Mouse (Mus musculus) CH12.LX (cell line): ENCODE measurements around the gene Ercc5. TPM values are rescaled to one million over a fixed set of nuclear protein-coding genes. Genes with fewer than 3 reads are reported as not detected.

Source experiments
- DNase-seq: peaks from one replicate; pipeline ENCODE4 v3.0.0-alpha.2; 2013; ENCODE audit errors: extremely low read depth
- H3K27ac ChIP-seq: 2 replicates; pipeline ENCODE4 v1.5.1; 2012; ENCODE audit warnings: low read depth, mild to moderate bottlenecking, control low read depth, moderate library complexity; ENCODE audit not compliant: insufficient read depth
- H3K27me3 ChIP-seq: replicated peaks from 2 replicates; pipeline ENCODE3; 2012; ENCODE audit warnings: inconsistent platforms
- H3K36me3 ChIP-seq, 2 experiments: replicated peaks in 1 of 2; 2 replicates each; pipeline versions ENCODE3 to v1.6.1; 2012; ENCODE audit warnings: inconsistent platforms in 1 of 2, low read length in 1 of 2, mild to moderate bottlenecking in 1 of 2, mixed read lengths in 1 of 2, moderate library complexity in 1 of 2; ENCODE audit not compliant: control insufficient read depth in 1 of 2, insufficient read depth in 1 of 2
- H3K4me1 ChIP-seq, 2 experiments: 2 replicates each; pipeline ENCODE4 v1.6.1; 2012; ENCODE audit warnings: inconsistent platforms in 1 of 2, moderate library complexity in 1 of 2; ENCODE audit not compliant: insufficient read depth in 2 of 2, control insufficient read depth in 1 of 2
- H3K4me2 ChIP-seq: 2 replicates; pipeline ENCODE4 v1.6.1; 2012; ENCODE audit warnings: low read depth, mild to moderate bottlenecking, control low read depth; ENCODE audit not compliant: poor library complexity, insufficient read depth, severe bottlenecking
- H3K4me3 ChIP-seq, 3 experiments: fragments of 150-350 bp in 1 of 3; sonication (generic) in 1 of 3; replicated peaks in 1 of 3; 2 replicates each; pipeline versions ENCODE3 to v1.5.1; 2011 to 2012; ENCODE audit warnings: low read depth in 2 of 3, low read length in 2 of 3, mild to moderate bottlenecking in 2 of 3, moderate library complexity in 2 of 3, control low read depth in 1 of 3, improper control_type of control experiment in 1 of 3, inconsistent platforms in 1 of 3, mixed read lengths in 1 of 3; ENCODE audit not compliant: poor library complexity in 1 of 3
- H3K79me2 ChIP-seq: replicated peaks from 2 replicates; pipeline ENCODE4 v1.6.1; 2012; ENCODE audit warnings: mild to moderate bottlenecking, moderate library complexity; ENCODE audit not compliant: control insufficient read depth, poor library complexity, insufficient read depth, severe bottlenecking; ENCODE audit errors: extremely low read depth
- H3K9ac ChIP-seq: 2 replicates; pipeline ENCODE4 v1.6.1; 2012; ENCODE audit warnings: low read depth, mild to moderate bottlenecking, control low read depth, moderate library complexity; ENCODE audit not compliant: insufficient read depth
- H3K9me3 ChIP-seq: replicated peaks from 2 replicates; pipeline ENCODE3; 2012; ENCODE audit warnings: low read length, inconsistent platforms, mixed read lengths
- BHLHE40 ChIP-seq: IDR thresholded peaks from 2 replicates; pipeline ENCODE4 v1.6.1; 2011; ENCODE audit warnings: mild to moderate bottlenecking, low read depth, low read length, improper control_type of control experiment
- CHD1 ChIP-seq: IDR thresholded peaks from 2 replicates; pipeline ENCODE4 v1.6.1; 2012; ENCODE audit warnings: low read depth, low read length, improper control_type of control experiment, inconsistent platforms
- E2F4 ChIP-seq: IDR thresholded peaks from 2 replicates; pipeline ENCODE4 v1.6.1; 2011; ENCODE audit warnings: low read depth, low read length, improper control_type of control experiment; ENCODE audit not compliant: insufficient replicate concordance
- ETS1 ChIP-seq: conservative IDR thresholded peaks from 2 replicates; pipeline ENCODE4 v1.6.1; 2012; ENCODE audit warnings: low read depth, mild to moderate bottlenecking, inconsistent platforms, low read length, improper control_type of control experiment, moderate library complexity
- GABPA ChIP-seq: IDR thresholded peaks from 2 replicates; pipeline ENCODE4 v1.6.1; 2012; ENCODE audit warnings: low read depth, low read length, improper control_type of control experiment, inconsistent platforms; ENCODE audit not compliant: insufficient replicate concordance
- IRF4 ChIP-seq: IDR thresholded peaks from 2 replicates; pipeline ENCODE4 v1.6.1; 2014; ENCODE audit warnings: low read depth, mild to moderate bottlenecking, inconsistent platforms, low read length, improper control_type of control experiment
- JUND ChIP-seq: conservative IDR thresholded peaks from 2 replicates; pipeline ENCODE4 v1.6.1; 2011; ENCODE audit warnings: low read depth, low read length, improper control_type of control experiment
- MAX ChIP-seq: IDR thresholded peaks from 2 replicates; pipeline ENCODE4 v1.6.1; 2011; ENCODE audit warnings: low read length, improper control_type of control experiment
- MAZ ChIP-seq: IDR thresholded peaks from 2 replicates; pipeline ENCODE4 v1.6.1; 2012; ENCODE audit warnings: low read depth, mild to moderate bottlenecking, inconsistent platforms, low read length, improper control_type of control experiment, moderate library complexity
- MEF2A ChIP-seq: IDR thresholded peaks from 2 replicates; pipeline ENCODE4 v1.6.1; 2014; ENCODE audit warnings: low read depth, mild to moderate bottlenecking, inconsistent platforms, low read length, improper control_type of control experiment, borderline replicate concordance
- MXI1 ChIP-seq: IDR thresholded peaks from 2 replicates; pipeline ENCODE4 v1.6.1; 2011; ENCODE audit warnings: mild to moderate bottlenecking, low read depth, low read length, improper control_type of control experiment
- MYC ChIP-seq: IDR thresholded peaks from 2 replicates; pipeline ENCODE4 v1.6.1; 2011; ENCODE audit warnings: low read depth, mild to moderate bottlenecking, improper control_type of control experiment, low read length
- POLR2A ChIP-seq: IDR thresholded peaks from 2 replicates; pipeline ENCODE4 v1.6.1; 2011; ENCODE audit warnings: low read depth, mild to moderate bottlenecking, improper control_type of control experiment, low read length
- RCOR1 ChIP-seq: conservative IDR thresholded peaks from 2 replicates; pipeline ENCODE4 v1.6.1; 2012; ENCODE audit warnings: low read depth, mild to moderate bottlenecking, inconsistent platforms, low read length, improper control_type of control experiment
- SIN3A ChIP-seq: IDR thresholded peaks from 2 replicates; pipeline ENCODE4 v1.6.1; 2012; ENCODE audit warnings: low read length, improper control_type of control experiment, inconsistent platforms
- TBP ChIP-seq: conservative IDR thresholded peaks from 2 replicates; pipeline ENCODE4 v1.6.1; 2011; ENCODE audit warnings: low read depth, low read length, improper control_type of control experiment
- TCF12 ChIP-seq: IDR thresholded peaks from 2 replicates; pipeline ENCODE4 v1.6.1; 2014; ENCODE audit warnings: low read depth, mild to moderate bottlenecking, inconsistent platforms, low read length, improper control_type of control experiment
- USF1 ChIP-seq: IDR thresholded peaks from 2 replicates; pipeline ENCODE4 v1.6.1; 2014; ENCODE audit warnings: low read depth, mild to moderate bottlenecking, inconsistent platforms, low read length, improper control_type of control experiment
- ZC3H11A ChIP-seq: IDR thresholded peaks from 2 replicates; pipeline ENCODE4 v1.6.1; 2012; ENCODE audit warnings: low read depth, mild to moderate bottlenecking, inconsistent platforms, low read length, improper control_type of control experiment
- ZNF384 ChIP-seq: IDR thresholded peaks from 2 replicates; pipeline ENCODE4 v1.6.1; 2012; ENCODE audit warnings: low read depth, low read length, improper control_type of control experiment, inconsistent platforms
- dilution Hi-C: fragments of 300-500 bp; cut with MboI; formaldehyde crosslinking; loops from 2 replicates; pipeline ENCODE4 v1.14.3; 2020; ENCODE audit warnings: low sequenced_read_pairs; ENCODE audit not compliant: extremely low pct_unique_long_range_greater_than_20kb, extremely low pct_ligation_motif_present
- in situ Hi-C: fragments of 300-500 bp; cut with MboI; formaldehyde crosslinking; loops from 3 replicates; pipeline ENCODE4 v1.14.3; 2019; ENCODE audit warnings: low sequenced_read_pairs, low pct_ligation_motif_present, low pct_unique_long_range_greater_than_20kb, mixed read lengths
- polyA plus RNA-seq: library from polyadenylated mRNA; unstranded; fragments of >175 nt; gene quantifications from 2 replicates; pipeline ENCODE4 v1.2.1, GENCODE M21; 2012; ENCODE audit warnings: low read depth; ENCODE audit not compliant: insufficient read length
- total RNA-seq, 2 experiments: library from RNA; depleted of rRNA; stranded (reverse); fragments of 300-350 nt in 1 of 2; fragments of >200 nt in 1 of 2; gene quantifications; 2 replicates each; pipeline ENCODE4 v1.2.3; 2012 to 2014

The Ercc5 gene
- total and polyA plus RNA-seq, 3 experiments: 7.1 to 11.7 (median 8.2) TPM

DNA sequence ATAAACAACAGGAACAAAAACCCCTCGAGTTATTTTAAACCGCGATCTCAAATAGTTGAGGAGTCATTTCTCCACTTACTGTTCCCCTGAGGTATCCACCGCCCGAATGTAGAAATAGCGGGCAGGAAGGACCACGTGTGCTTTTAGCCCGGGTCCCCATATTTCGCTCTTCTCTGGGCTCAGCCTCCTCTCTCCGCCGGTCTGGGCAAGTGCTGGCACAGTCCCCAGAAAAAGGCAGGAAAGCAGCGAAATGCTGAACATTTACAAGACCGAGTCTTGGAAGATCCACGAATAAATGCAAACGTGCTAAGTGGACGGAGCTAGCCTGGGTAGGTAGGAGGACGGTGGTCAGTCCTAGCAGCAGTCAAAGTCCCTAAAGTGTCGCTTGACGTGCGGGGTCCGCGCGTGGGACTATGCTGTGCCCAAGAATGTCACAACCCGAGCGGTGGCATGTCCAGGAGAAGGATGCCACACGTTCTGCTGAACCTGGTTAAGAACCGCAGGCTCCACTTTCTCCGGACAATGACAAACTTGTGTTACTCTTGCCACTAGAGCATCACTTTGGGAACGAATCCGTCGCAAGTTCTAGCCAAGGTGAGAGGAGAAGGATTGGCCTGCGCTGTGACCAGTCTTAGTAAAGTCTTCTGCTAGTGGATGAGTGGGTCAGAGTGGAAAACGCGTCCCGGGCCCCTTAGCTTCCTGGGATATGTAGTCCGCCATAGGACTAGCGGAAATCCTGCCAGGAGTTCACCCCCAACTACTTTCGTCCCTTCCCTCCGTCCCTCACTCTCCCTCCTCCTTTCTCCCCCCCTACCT lies 29.1 kb upstream of the Ercc5 start, which contains the start of the genes Kdelc1 and Bivm:
TSS of gene Kdelc1 (minus strand) at position 570 of the 816 bp plus-strand sequence.
TSS of gene Bivm (plus strand) at position 719 of the 816 bp plus-strand sequence.
- TF ChIP-seq RCOR1 (no peak), ZNF384 (no peak), MAZ (no peak), JUND (no peak), MYC (peak; percentile 58; the same call in 1 of the 2 replicates), USF1 (peak; percentile 26; the same call in 1 of the 2 replicates), GABPA (no peak), MEF2A (peak; percentile 81; the same call in 1 of the 2 replicates), SIN3A (no peak), MAX (peak; percentile 69; the same call in 1 of the 2 replicates), MXI1 (no peak), POLR2A (no peak), ETS1 (0 out of 2 replicates have a peak, but pooled peaks have one; percentile 6), TBP (no peak), CHD1 (no peak), TCF12 (no peak; the same call in 1 of the 2 replicates), BHLHE40 (peak; percentile 47), E2F4 (no peak), ZC3H11A (no peak), IRF4 (peak; percentile 78)
- H3K9me3 ChIP-seq: no peaks in the 10 kb centered on the region
- no peak within 1 kb of the TSS for H3K4me3 ChIP-seq
- in situ Hi-C loops (no loop called here), dilution Hi-C loops (no loop called here)
- DNase-seq: peak; percentile 51
- peaks cover 8 to 21% of the 10 kb centered on the region in 2 experiments for H3K4me1 ChIP-seq
- no peaks in the 10 kb centered on the region for H3K79me2 ChIP-seq
- no peak within 1 kb of the TSS for H3K27ac ChIP-seq
- no peaks in the 10 kb centered on the region for H3K36me3 ChIP-seq
- H3K27me3 ChIP-seq: no peaks in the 10 kb centered on the region
- H3K9ac ChIP-seq: no peak within 1 kb of the TSS
- peak within 1 kb of the TSS; percentile 41; the same call in 1 of the 2 replicates for H3K4me2 ChIP-seq
